Mouse (Mus musculus): Measurements from ENCODE around the gene Smox. TPM values are rescaled to one million over a fixed set of nuclear protein-coding genes. Genes with fewer than 3 reads are reported as not detected.

Smox gene
- total RNA-seq, 2 experiments from 2014 or later, result 24.7 to 28.3 TPM

DNA sequence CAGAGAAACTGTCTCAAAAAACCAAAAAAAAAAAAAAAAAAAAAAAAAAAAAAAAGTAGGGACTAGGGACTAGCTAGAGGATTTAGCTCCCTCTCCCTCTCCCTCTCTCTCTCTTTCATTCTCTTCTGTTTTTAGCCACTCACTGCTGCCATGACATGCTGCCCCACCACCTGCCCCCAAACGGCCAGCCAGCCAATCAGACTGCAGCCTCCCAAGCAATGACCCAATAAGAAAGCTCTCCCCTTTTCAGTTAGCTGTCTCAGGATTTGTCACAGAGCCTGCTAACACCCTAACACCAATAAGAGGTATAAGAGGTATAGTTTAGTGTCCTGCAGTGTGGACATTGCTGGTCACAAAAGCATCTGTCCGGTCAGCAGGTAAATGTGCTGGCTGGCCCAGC lies 59.2 kb downstream of the Smox start:
- peak in 1 of 2 experiments; percentile 18 for DNase-seq (ENCODE audit: low spot score in 2 of 2)

- DNase-seq (ENCODE audit: low spot score in 2 of 2), result peak; percentile 51 to 73
Observed at GRCm38 (mm10) chr2:131550906-131551305, 59.6 kb downstream of the Smox start.

GRCm38 (mm10) chr2:131551701-131552620 lies 60.7 kb downstream of the Smox start:
- peak in 1 of 2 experiments; percentile 22 for DNase-seq (ENCODE audit: low spot score in 2 of 2)

GRCm38 (mm10) chr2:131552736-131553400 lies 61.6 kb downstream of the Smox start:
- peak in 1 of 2 experiments; percentile 25 for DNase-seq (ENCODE audit: low spot score in 2 of 2)

- DNase-seq (ENCODE audit: low spot score in 2 of 2), result no peak
Observed at GRCm38 (mm10) chr2:131557896-131558295, 66.6 kb downstream of the Smox start.

DNA sequence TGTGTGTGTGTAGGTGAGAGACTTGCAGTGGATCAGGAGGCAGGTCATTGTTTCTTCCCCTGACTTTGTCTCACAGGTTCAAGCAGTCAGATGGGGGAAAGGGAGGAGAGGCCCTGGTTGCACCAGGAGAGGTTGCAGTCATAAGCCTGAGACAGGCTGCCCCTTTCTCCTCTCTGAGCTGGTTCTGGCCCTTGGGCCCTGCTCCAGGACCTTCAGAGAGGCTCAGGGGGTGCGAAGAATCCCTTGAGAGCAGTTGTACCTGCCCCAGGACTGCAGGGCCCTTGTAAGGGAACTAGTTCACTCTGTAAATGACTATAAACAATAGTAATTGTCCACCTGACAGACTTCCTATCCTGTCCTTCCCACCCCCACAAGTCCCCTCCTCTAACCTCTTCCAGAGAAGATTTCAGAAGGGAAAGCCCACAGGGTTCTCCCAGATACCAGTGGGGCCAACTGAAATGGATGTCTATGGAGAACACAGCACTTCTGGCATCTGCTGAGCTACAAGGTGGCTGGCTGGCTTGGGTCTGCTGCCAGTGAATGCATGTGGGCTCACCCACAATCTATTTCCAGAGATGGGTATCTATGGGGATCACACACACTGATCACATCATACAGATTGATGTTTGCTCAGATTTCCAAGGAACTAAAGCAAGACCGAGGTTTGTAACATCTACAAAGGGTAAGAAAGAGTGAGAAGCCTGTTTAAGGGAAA lies 69.1 kb downstream of the Smox start:
- no peak for DNase-seq (ENCODE audit: low spot score in 2 of 2)

- peak in 1 of 2 experiments; percentile 30 for DNase-seq (ENCODE audit: low spot score in 2 of 2)
Observed at GRCm38 (mm10) chr2:131561344-131561870, 70.1 kb downstream of the Smox start.

DNA sequence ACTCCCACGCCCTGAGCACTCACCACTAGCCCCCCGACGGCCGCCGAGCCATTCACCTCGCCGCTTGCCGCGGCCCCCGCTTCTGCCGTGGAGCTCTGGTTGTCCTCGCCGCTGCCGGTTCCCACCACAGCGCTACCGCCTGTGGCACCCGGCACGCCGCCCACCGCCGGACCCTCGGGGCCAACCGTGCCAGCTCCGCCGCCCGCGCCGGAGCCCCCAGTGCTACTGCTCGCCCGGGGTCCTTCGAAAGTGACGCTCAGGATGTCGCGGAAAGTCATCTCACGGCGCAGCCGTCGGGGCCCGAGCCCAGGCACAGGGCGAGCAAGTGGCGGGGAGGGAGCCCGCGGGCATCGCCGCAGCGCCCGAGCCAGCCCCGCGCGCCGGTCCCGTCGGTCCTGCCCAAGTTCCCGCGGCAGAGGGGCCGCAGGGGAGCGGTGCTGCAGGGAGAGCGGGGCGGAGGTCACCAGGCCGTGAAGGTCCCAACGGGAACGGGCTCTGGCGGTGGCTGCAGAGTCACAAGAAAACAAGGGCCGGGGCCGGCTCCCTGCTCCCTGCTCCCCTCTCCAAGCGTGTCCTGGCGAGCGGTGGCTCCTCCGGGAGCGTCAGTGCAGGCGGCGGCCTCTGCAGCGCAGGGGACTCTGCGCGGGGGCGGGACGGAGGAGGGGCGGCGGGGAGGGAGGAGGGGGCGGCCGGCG lies 70.7 kb downstream of the Smox start, which contains the start of gene Adra1d:
Gene Adra1d, minus strand, starts transcription at position 393 of the 695 bp plus-strand sequence.
- peak; percentile 66 to 68 for DNase-seq (ENCODE audit: low spot score in 2 of 2)

- peak; percentile 69 to 73 for DNase-seq (ENCODE audit: low spot score in 2 of 2)
Observed at GRCm38 (mm10) chr2:131562586-131563122, 71.4 kb downstream of the Smox start.

Other genes starting within 250 kb of the Smox start
- gene Pank2, start 229.0 kb upstream of the Smox start, total RNA-seq (2021), result 10 to 100 TPM; 44.6 to 57.6 TPM
- 10 to 100 TPM in 1 of 2 experiments, 1 to 10 TPM in 1; 9.2 to 15.1 TPM for gene Rnf24, start 138.6 kb upstream of the Smox start, total RNA-seq (2021)
- 10 to 100 TPM; 37.0 to 44.1 TPM for gene Adra1d, start 70.8 kb downstream of the Smox start, total RNA-seq (2021)